Mouse (Mus musculus): ENCODE measurements around the gene Gsap. TPM values are rescaled to one million over a fixed set of nuclear protein-coding genes. Genes with fewer than 3 reads are reported as not detected.
"Not testable (repeated sequence)": the region's sequence is repeated elsewhere in the genome, so short reads cannot be mapped to it uniquely, and the experiment has no call there.

Gsap gene
- 0.73 and 0.78 TPM in 2 replicates for polyA plus RNA-seq (2016; fragmentation: Nextera tagmentation; extraction: Ambion mirVana)

DNA sequence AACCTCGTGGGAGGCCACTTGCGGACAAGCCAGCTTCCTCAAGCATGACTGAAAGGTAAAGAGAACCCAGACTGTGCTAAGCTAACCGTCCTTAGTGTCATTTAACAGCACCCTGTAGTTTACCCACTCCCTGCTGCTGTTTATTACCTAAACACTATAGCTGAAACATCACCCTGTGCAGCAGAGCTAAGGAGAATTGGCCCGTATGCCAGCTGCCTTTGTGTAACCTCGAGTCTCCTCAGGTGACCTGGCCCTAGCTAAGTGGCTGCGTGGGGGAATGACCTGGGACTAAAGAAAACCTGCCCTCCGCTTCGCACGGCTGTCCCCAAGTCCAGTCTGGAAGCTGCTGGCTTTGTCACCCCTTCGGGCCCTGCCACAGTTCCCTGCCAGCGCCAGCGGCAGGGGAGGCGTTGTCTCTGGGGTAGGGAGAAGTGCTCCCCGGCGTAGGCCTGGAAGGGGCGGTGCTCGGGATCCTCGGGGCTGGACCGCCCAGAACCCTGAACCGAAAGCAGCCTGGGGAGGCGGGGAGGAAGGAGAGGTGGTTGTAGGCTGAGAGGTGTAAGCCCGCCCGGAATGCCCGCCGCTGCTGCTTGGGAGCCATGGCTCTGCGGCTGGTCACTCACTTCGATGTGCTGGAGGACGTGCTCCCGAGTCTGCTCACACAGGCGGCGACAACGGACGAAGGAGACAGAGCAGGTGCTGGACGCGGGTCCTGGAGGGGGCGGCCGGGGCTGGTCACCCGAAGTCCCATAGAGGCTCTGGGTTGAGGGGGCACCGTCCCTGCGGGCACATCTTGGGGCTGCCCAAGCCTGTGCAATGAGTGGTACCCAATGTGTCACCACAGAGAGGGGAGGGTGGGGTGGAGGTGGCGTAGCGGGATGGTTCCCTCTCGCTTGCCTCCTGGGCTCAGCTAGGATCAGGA lies at the start of gene Gsap:
Gsap (plus strand) TSS at position 492 of the 922 bp plus-strand sequence.
- Histone ChIP-seq H3K27me3 (ENCODE audit: insufficient read depth, poor library complexity, severe bottlenecking) (peaks cover 26% of the 10 kb centered on the region), H3K27ac (peak within 1 kb of the TSS; percentile 79), H3K36me3 (no peaks in the 10 kb centered on the region), H3K4me3 (peak within 1 kb of the TSS; percentile 61), H3K9me3 (no peaks in the 10 kb centered on the region), H3K4me1 (peaks cover 8% of the 10 kb centered on the region; the same call in 1 of the 2 replicates)
- DNase-seq (ENCODE audit: low spot score): peak; percentile 79
- 5% methylated on average over 43 of the region's 43 CpGs for WGBS

DNA sequence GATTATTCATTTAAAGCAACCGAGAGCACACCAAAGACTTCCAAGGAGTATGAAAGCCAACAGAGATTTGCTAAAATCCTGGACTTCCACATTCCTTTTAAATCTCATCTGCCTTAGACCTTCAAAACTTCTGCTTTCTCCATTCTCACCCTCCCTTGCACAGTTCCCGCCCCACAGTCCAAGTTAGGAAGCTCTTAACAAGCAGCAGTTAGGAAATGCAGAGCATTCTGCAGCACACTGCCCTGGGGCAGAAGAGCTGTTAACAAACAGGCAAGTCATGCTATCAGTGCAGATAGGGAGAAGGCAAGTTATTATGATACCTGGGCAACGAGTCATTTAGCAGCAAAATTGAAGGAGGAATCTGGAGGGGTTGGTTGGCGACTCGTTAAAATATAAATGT lies 49.5 kb upstream of the Gsap start:
- Histone ChIP-seq H3K27me3 (ENCODE audit: insufficient read depth, poor library complexity, severe bottlenecking) (no peaks in the 10 kb centered on the region), H3K9me3 (no peaks in the 10 kb centered on the region), H3K4me3 (no peak overlapping the region), H3K4me1 (peaks cover 16% of the 10 kb centered on the region), H3K36me3 (no peaks in the 10 kb centered on the region), H3K27ac (no peak overlapping the region)
- WGBS: 60% methylated on average over 5 of the region's 5 CpGs
- DNase-seq (ENCODE audit: low spot score): no peak

DNA sequence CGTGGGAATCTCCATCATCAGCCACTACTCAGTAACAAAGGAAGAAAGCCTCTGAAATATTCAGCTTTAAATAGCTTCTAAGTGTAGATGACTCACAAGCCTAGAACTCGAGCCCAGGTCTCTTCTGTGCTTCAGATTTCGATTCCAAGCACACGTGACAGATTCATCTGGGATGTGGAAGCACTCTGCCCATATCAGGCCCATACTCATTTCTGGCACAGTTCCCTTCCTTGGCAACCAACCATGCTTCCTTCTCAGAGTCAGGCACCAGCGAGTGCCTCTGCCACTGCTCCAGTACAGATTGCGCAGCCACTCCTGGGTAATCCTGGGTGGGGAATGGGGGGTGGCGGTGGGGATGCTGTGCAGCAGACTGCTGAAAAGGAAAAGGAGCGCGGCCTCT lies 46.5 kb upstream of the Gsap start:
- Histone ChIP-seq H3K36me3 (no peaks in the 10 kb centered on the region), H3K27ac (peak overlapping the region; percentile 76; the same call in 1 of the 2 replicates), H3K4me1 (peaks cover 19% of the 10 kb centered on the region), H3K27me3 (ENCODE audit: insufficient read depth, poor library complexity, severe bottlenecking) (no peaks in the 10 kb centered on the region), H3K4me3 (no peak overlapping the region), H3K9me3 (no peaks in the 10 kb centered on the region)
- peak; percentile 79 for DNase-seq (ENCODE audit: low spot score)
- 56% methylated on average over 9 of the region's 9 CpGs for WGBS

GRCm38 (mm10) chr5:21141133-21141551 lies 44.9 kb upstream of the Gsap start:
- 53% methylated on average over 7 of the region's 7 CpGs for WGBS
- peaks cover 19% of the 10 kb centered on the region for H3K4me1 ChIP-seq
- DNase-seq (ENCODE audit: low spot score); H3K27me3 ChIP-seq (ENCODE audit: insufficient read depth, poor library complexity, severe bottlenecking); H3K9me3 ChIP-seq; H3K4me3 ChIP-seq; H3K36me3 ChIP-seq: not testable (repeated sequence)
- H3K27ac ChIP-seq: peak overlapping the region; percentile 69

GRCm38 (mm10) chr5:21141626-21142025 lies 44.4 kb upstream of the Gsap start:
- Histone ChIP-seq H3K27me3 (ENCODE audit: insufficient read depth, poor library complexity, severe bottlenecking) (no peaks in the 10 kb centered on the region), H3K27ac (peak overlapping the region; percentile 69), H3K4me3 (no peak overlapping the region), H3K36me3 (no peaks in the 10 kb centered on the region), H3K4me1 (peaks cover 14% of the 10 kb centered on the region), H3K9me3 (no peaks in the 10 kb centered on the region)
- WGBS: 19% methylated on average over 5 of the region's 5 CpGs
- DNase-seq (ENCODE audit: low spot score): peak; percentile 79

GRCm38 (mm10) chr5:21143032-21143431 lies 43.0 kb upstream of the Gsap start:
- Histone ChIP-seq H3K27ac (no peak overlapping the region), H3K9me3 (no peaks in the 10 kb centered on the region), H3K36me3 (no peaks in the 10 kb centered on the region), H3K27me3 (ENCODE audit: insufficient read depth, poor library complexity, severe bottlenecking) (no peaks in the 10 kb centered on the region), H3K4me1 (peaks cover 12% of the 10 kb centered on the region; the same call in 1 of the 2 replicates), H3K4me3 (no peak overlapping the region)
- DNase-seq (ENCODE audit: low spot score): no peak
- WGBS: 77% methylated on average over 7 of the region's 7 CpGs

- no peaks in the 10 kb centered on the region for H3K9me3 ChIP-seq
- H3K4me1 ChIP-seq: peaks cover 10% of the 10 kb centered on the region; the same call in 1 of the 2 replicates
- H3K4me3 ChIP-seq: no peak overlapping the region
- H3K27ac ChIP-seq: 0 out of 2 replicates have a peak overlapping the region, but pooled peaks have one; percentile 47
- no peaks in the 10 kb centered on the region for H3K27me3 ChIP-seq (ENCODE audit: insufficient read depth, poor library complexity, severe bottlenecking)
- peak; percentile 79 for DNase-seq (ENCODE audit: low spot score)
- no peaks in the 10 kb centered on the region for H3K36me3 ChIP-seq
- WGBS: 46% methylated on average over 8 of the region's 8 CpGs
These were observed 41.4 kb upstream of the Gsap start for GRCm38 (mm10) chr5:21144506-21145169.

DNA sequence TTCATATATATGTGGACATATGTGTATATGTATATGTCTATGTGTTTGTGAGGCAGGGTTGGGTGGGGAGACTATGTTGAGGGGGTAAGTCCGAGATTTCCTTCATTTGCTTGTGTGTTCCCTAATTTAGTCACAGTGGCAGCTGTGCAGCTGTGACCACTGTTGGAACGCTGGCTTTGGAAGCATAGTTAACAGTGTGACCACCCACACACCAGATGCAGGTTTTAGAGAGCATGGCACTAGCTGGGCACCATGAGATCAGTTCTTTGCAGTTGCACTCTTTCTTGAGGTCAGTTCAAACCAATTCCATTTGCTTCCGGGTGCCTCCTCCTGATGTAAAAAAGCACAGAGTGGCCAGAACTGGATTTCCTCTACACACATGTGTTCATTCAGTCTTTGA lies 37.7 kb upstream of the Gsap start:
- H3K4me3 ChIP-seq: no peak overlapping the region
- no peak for DNase-seq (ENCODE audit: low spot score)
- no peak overlapping the region for H3K27ac ChIP-seq
- H3K27me3 ChIP-seq (ENCODE audit: insufficient read depth, poor library complexity, severe bottlenecking): no peaks in the 10 kb centered on the region
- H3K36me3 ChIP-seq: no peaks in the 10 kb centered on the region
- H3K4me1 ChIP-seq: no peaks in the 10 kb centered on the region
- no peaks in the 10 kb centered on the region for H3K9me3 ChIP-seq
- 76% methylated on average over 3 of the region's 3 CpGs for WGBS

DNA sequence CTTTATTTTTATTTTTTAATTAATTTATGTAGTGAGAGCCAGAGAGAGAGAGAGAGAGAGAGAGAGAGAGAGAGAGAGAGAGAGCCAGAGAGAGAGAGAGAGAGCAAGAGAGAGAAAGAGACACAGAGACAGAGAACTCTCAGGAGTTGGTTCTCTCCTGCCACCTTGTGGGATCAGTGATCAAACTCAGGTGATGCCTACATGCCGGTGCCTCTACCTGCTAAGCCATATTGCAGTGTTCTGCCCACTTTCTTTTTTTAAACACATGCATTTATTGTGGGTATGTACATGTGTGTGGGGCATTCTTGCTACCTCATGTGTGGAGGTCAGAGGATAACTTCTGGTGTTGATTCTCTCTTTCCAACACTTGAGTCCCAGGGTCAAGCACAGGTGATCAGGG lies 32.4 kb upstream of the Gsap start:
- no peak for DNase-seq (ENCODE audit: low spot score)
- H3K36me3 ChIP-seq: no peaks in the 10 kb centered on the region
- WGBS: 56% methylated on average over 1 of the region's 1 CpGs
- H3K4me3 ChIP-seq: no peak overlapping the region
- no peak overlapping the region for H3K27ac ChIP-seq
- H3K4me1 ChIP-seq: no peaks in the 10 kb centered on the region
- H3K27me3 ChIP-seq (ENCODE audit: insufficient read depth, poor library complexity, severe bottlenecking): no peaks in the 10 kb centered on the region
- 0 out of 2 replicates have a peak, but pooled peaks cover 4% of the 10 kb centered on the region for H3K9me3 ChIP-seq

- 88% methylated on average over 3 of the region's 3 CpGs for WGBS
- DNase-seq (ENCODE audit: low spot score): no peak
- Histone ChIP-seq H3K36me3 (no peaks in the 10 kb centered on the region), H3K27ac (no peak overlapping the region), H3K9me3 (0 out of 2 replicates have a peak, but pooled peaks cover 4% of the 10 kb centered on the region), H3K4me3 (no peak overlapping the region), H3K4me1 (no peaks in the 10 kb centered on the region), H3K27me3 (ENCODE audit: insufficient read depth, poor library complexity, severe bottlenecking) (no peaks in the 10 kb centered on the region)
These were observed 29.3 kb upstream of the Gsap start for GRCm38 (mm10) chr5:21156770-21157169.

DNA sequence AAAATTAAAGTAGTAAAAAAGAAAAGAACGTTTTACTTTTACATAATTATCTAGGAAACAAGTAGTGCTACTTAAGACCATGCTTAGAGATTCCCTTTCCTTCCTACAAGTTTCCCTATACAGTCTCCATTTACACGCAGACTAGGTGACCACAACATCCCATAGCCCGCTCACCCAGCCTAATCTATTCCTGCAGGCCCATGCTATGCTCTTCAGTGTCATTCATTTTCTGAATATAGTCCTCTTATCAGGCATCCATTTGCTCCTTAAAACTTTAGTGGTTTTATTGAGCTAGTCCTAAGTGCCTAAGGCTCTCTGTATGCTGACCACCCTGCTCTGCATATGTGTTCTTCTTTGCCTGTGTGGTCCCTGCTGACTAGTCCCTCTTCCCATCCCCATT lies 26.5 kb upstream of the Gsap start:
- H3K27ac ChIP-seq: no peak overlapping the region
- WGBS: 68% methylated on average over 3 of the region's 3 CpGs
- no peaks in the 10 kb centered on the region for H3K4me1 ChIP-seq
- no peak for DNase-seq (ENCODE audit: low spot score)
- 0 out of 2 replicates have a peak, but pooled peaks cover 4% of the 10 kb centered on the region for H3K9me3 ChIP-seq
- H3K27me3 ChIP-seq (ENCODE audit: insufficient read depth, poor library complexity, severe bottlenecking): no peaks in the 10 kb centered on the region
- H3K36me3 ChIP-seq: no peaks in the 10 kb centered on the region
- no peak overlapping the region for H3K4me3 ChIP-seq

GRCm38 (mm10) chr5:21160781-21161180 lies 25.3 kb upstream of the Gsap start:
- DNase-seq (ENCODE audit: low spot score): no peak
- WGBS: 29% methylated on average over 1 of the region's 1 CpGs
- H3K9me3 ChIP-seq: 0 out of 2 replicates have a peak, but pooled peaks cover 4% of the 10 kb centered on the region

GRCm38 (mm10) chr5:21163421-21163820 lies 22.6 kb upstream of the Gsap start:
- Histone ChIP-seq H3K27ac (no peak overlapping the region), H3K9me3 (no peaks in the 10 kb centered on the region), H3K36me3 (no peaks in the 10 kb centered on the region), H3K27me3 (ENCODE audit: insufficient read depth, poor library complexity, severe bottlenecking) (no peaks in the 10 kb centered on the region), H3K4me3 (no peak overlapping the region), H3K4me1 (no peaks in the 10 kb centered on the region)
- 81% methylated on average over 3 of the region's 3 CpGs for WGBS
- no peak for DNase-seq (ENCODE audit: low spot score)

More at GRCm38 (mm10) chr5:21160781-21161180, 25.3 kb upstream of the Gsap start:
- H3K4me3 ChIP-seq: no peak overlapping the region
- no peaks in the 10 kb centered on the region for H3K27me3 ChIP-seq (ENCODE audit: insufficient read depth, poor library complexity, severe bottlenecking)
- no peaks in the 10 kb centered on the region for H3K36me3 ChIP-seq
- H3K27ac ChIP-seq: no peak overlapping the region
- no peaks in the 10 kb centered on the region for H3K4me1 ChIP-seq

Data from heart, embryonic 10.5 days (tissue).